Mouse (Mus musculus) cerebellum, postnatal 4 days (tissue): ENCODE results near the gene Pfn2.
A peak's percentile ranks its signal among the peaks of the same experiment; 100 is the strongest.
"Not testable (repeated sequence)": the region's sequence is repeated elsewhere in the genome, so short reads cannot be mapped to it uniquely, and the experiment has no call there.

Source experiments
- DNase-seq, 2 experiments: peaks; one replicate each; pipeline ENCODE4 v3.0.0; 2022; ENCODE audit warnings: low spot score in 2 of 2, mixed read lengths in 1 of 2

Gene Pfn2

GRCm38 (mm10) chr3:57847760-57848185, at the start of gene Pfn2:
TSS of gene Pfn2 (minus strand) at chr3:57848079.
- peak; percentile 78 to 92 for DNase-seq

DNA sequence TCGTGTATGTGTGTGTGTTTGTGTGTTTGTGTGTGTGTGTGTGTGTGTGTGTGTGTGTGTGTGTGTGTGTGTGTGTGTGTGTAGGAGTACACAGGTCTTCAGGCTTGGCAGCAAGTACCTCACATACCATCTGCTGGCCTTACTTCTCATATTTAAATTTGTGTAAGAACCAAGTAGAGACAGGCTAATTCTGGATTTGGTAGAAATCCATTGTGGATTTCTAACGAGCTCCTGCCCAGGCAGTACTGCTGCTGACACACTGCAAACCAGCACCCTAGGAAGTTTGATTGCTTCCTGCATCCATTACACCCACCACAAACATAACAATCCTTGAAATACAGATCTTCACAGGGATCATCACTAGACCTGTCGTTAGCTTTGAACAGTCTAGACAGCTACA, 35.1 kb upstream of the Pfn2 start:
- DNase-seq, result no peak

DNA sequence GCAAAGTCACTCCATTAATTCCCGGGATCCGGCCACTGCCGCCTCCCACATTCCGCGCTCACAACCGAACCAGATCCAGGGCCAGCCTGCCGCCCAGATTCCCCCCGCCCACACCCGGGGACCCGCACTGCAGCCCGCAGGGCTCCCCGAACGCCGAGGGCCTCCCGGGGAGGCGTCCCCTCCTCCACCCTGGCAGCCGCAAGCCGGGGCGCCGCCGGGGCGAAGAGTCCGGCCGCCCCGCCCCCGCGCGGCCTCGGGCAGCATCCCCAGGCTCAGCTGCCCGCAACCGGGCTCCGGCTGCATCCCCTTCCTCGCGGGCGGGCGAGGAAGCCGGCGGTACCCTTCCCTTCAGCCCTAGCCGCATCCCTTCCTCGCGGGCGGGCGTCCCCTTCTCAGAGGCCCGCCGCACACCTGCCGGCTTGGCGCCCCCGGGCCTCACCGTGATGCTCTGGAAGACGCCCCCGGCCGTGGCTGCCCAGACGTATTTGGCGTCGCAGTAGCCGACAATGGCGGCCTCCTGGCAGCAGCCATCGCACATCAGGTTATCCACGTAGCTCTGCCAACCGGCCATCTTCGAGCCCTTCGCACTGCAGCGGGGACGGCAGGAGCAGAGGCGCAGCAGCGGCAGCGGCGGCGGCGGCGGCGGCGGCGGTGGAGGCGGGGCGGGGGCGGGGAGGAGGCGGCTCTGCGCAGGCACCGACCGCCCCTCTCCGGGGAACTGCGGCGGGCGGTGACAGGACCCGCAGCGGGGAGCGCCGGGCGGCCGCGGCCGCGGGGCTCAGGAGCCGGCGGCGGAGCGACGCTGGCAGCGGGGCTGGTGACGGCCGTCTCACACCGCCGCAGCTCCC, 743 bp downstream of the Pfn2 start:
- peak; percentile 46 to 52 for DNase-seq

GRCm38 (mm10) chr3:57846662-57846911, 1.3 kb downstream of the Pfn2 start:
- no peak for DNase-seq

- peak in 1 of 2 experiments; percentile 23 for DNase-seq
Observed at GRCm38 (mm10) chr3:57845786-57846661, 1.9 kb downstream of the Pfn2 start.

DNA sequence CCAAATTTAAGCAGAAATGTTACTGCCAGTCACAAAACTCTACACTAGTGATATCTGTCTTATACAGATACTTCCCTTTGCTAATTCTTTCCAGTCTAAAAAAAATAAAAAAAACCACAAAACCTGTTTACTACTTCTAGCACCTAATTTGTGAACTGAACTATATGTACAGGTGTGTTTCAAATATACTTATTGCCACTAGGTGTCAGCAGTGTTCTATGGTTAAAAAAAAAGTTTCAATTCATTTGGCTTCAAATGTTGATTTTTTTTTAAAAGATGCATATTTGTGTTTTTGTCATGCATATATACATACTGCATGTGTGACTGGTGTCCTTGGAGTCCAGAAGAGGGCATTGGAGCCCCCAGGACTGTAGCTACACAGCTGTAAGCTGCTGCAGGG, 4.1 kb downstream of the Pfn2 start:
- DNase-seq, result no peak

DNA sequence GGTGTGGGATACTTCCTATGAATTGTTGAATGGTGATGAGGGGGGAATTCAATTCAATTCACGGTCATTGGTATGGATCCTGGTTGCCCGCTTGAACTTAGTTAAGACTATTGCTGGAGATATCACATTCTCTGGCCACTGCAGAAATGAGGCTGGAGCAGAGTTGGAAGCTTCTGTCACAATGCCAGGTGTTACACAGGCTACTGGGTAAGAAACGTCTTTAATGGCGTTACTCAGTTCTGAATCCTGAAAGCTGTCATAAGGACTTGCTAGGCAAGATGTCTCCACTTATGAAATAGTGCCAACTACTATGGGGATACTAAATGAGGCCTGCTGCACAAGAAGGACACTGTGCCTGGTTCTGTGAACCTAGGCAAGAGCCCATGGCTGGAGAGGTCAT, 11.0 kb downstream of the Pfn2 start:
- no peak for DNase-seq

GRCm38 (mm10) chr3:57833585-57833984, 14.3 kb downstream of the Pfn2 start:
- no peak for DNase-seq

GRCm38 (mm10) chr3:57825866-57826265, 22.0 kb downstream of the Pfn2 start:
- DNase-seq, result no peak

GRCm38 (mm10) chr3:57815447-57815846, 32.4 kb downstream of the Pfn2 start:
- peak in 1 of 2 experiments; percentile 8 for DNase-seq

DNA sequence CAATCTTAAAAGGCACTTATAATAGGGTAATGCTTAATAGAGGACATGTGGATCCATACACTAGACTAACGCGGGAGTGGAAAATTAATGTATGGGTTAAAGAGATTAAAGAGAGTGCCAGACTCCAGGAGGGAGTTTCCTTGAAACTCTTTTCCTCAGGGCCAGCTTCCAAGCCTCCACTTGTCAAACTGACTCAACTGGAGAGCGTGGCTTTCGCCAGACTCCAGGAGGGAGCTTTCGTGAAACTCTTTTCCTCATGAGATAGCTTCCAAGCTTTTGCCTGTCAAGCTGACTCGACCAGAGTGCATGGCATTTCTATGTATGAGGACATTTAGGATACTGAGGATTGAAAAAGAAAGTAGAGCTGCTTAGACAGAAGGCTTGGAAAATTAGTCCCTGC, 52.8 kb downstream of the Pfn2 start:
- not testable (repeated sequence) for DNase-seq
